Mouse (Mus musculus): Measurements from ENCODE around the gene Irx5. TPM values are rescaled to one million over a fixed set of nuclear protein-coding genes. Genes with fewer than 3 reads are reported as not detected.

Irx5 gene
- polyA plus RNA-seq, 1 experiment from 2014 or later, result 13.2 TPM

DNA sequence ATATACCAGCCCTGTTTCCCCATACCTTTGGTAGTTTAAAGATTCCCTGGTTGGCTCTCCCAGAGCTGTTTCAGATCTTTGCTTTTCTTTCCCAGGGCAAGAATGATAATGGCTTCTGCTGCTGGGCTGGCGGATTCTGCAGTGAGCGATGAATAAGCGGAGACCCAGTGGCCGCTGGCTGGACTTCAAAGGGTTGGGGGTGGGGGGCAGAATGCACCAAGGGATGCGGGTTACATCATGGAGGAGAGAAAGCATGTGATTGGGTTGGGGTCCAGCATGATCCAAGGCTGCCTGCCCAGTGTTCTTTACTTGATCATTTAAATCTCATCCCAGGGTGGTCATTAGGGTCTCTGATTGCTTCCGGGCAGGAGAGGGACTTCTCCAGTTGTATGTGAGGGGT is 56.2 kb downstream of the Irx5 start:
- Histone ChIP-seq H3K27ac (no peak overlapping the region), H3K4me1 (no peaks in the 10 kb centered on the region)

GRCm38 (mm10) chr8:92420666-92421065 is 63.2 kb downstream of the Irx5 start:
- Histone ChIP-seq H3K9me3 (replicated peaks) (no peaks in the 10 kb centered on the region), H3K36me3 (no peaks in the 10 kb centered on the region), H3K27ac (no peak overlapping the region), H3K4me3 (no peak overlapping the region), H3K4me1 (no peaks in the 10 kb centered on the region), H3K27me3 (ENCODE audit: low read depth, poor library complexity, severe bottlenecking) (peaks cover 16% of the 10 kb centered on the region; the same call in 1 of the 2 replicates)
- no peak for DNase-seq (ENCODE audit: low spot score)
- 88% methylated on average over 7 of the region's 7 CpGs for WGBS

More for the DNA sequence above, 56.2 kb downstream of the Irx5 start:
- no peaks in the 10 kb centered on the region for H3K36me3 ChIP-seq
- H3K27me3 ChIP-seq (ENCODE audit: low read depth, poor library complexity, severe bottlenecking), result peaks cover 20% of the 10 kb centered on the region; the same call in 1 of the 2 replicates
- 79% methylated on average over 6 of the region's 6 CpGs for WGBS
- H3K9me3 ChIP-seq (replicated peaks), result no peaks in the 10 kb centered on the region
- DNase-seq (ENCODE audit: low spot score), result no peak
- no peak overlapping the region for H3K4me3 ChIP-seq

Data from limb, embryonic 10.5 days (tissue).